Mouse (Mus musculus): ENCODE results near the gene Myo16. TPM values are rescaled to one million over a fixed set of nuclear protein-coding genes. Genes with fewer than 3 reads are reported as not detected.

Myo16 gene
- polyA plus RNA-seq, 1 experiment from 2014 or later = 7.2 TPM

- Histone ChIP-seq H3K4me2 (ENCODE audit: low read length) (no peak overlapping the region), H3K27me3 (ENCODE audit: control insufficient read depth, insufficient read depth, low read depth, low read length) (no peaks in the 10 kb centered on the region), H3K4me3 (ENCODE audit: low read depth, low read length) (no peak overlapping the region), H3K9me3 (replicated peaks; ENCODE audit: control insufficient read depth, low read length, poor library complexity, severe bottlenecking) (no peaks in the 10 kb centered on the region), H3K36me3 (ENCODE audit: control insufficient read depth, insufficient read depth, low read length) (no peaks in the 10 kb centered on the region), H3K27ac (ENCODE audit: low read length) (no peak overlapping the region), H3K9ac (ENCODE audit: low read depth, low read length) (no peak overlapping the region), H3K4me1 (ENCODE audit: control insufficient read depth, insufficient read depth, low read length) (peaks cover 16% of the 10 kb centered on the region; the same call in 1 of the 2 replicates)
- no peak for ATAC-seq
- 80% methylated on average over 6 of the region's 6 CpGs for WGBS
These were observed 1.9 kb upstream of the Myo16 start for GRCm38 (mm10) chr8:10151692-10152247.

GRCm38 (mm10) chr8:10154439-10154745 is 681 bp downstream of the Myo16 start:
- no peak for ATAC-seq
- Histone ChIP-seq H3K9me3 (replicated peaks; ENCODE audit: control insufficient read depth, low read length, poor library complexity, severe bottlenecking) (no peaks in the 10 kb centered on the region), H3K27ac (ENCODE audit: low read length) (peak overlapping the region; percentile 62), H3K36me3 (ENCODE audit: control insufficient read depth, insufficient read depth, low read length) (no peaks in the 10 kb centered on the region), H3K4me3 (ENCODE audit: low read depth, low read length) (peak overlapping the region; percentile 56), H3K4me1 (ENCODE audit: control insufficient read depth, insufficient read depth, low read length) (peaks cover 13% of the 10 kb centered on the region; the same call in 1 of the 2 replicates), H3K4me2 (ENCODE audit: low read length) (peak overlapping the region; percentile 58), H3K9ac (ENCODE audit: low read depth, low read length) (peak overlapping the region; percentile 73), H3K27me3 (ENCODE audit: control insufficient read depth, insufficient read depth, low read depth, low read length) (no peaks in the 10 kb centered on the region)
- 7% methylated on average over 4 of the region's 4 CpGs for WGBS

- Histone ChIP-seq H3K4me3 (ENCODE audit: low read depth, low read length) (peak overlapping the region; percentile 56), H3K4me1 (ENCODE audit: control insufficient read depth, insufficient read depth, low read length) (peaks cover 13% of the 10 kb centered on the region; the same call in 1 of the 2 replicates), H3K36me3 (ENCODE audit: control insufficient read depth, insufficient read depth, low read length) (no peaks in the 10 kb centered on the region), H3K9me3 (replicated peaks; ENCODE audit: control insufficient read depth, low read length, poor library complexity, severe bottlenecking) (no peaks in the 10 kb centered on the region), H3K27ac (ENCODE audit: low read length) (no peak overlapping the region), H3K27me3 (ENCODE audit: control insufficient read depth, insufficient read depth, low read depth, low read length) (no peaks in the 10 kb centered on the region), H3K4me2 (ENCODE audit: low read length) (peak overlapping the region; percentile 58), H3K9ac (ENCODE audit: low read depth, low read length) (no peak overlapping the region)
- WGBS = 91% methylated on average over 16 of the region's 16 CpGs
- ATAC-seq = no peak
These were observed 1.4 kb downstream of the Myo16 start for GRCm38 (mm10) chr8:10155075-10155474.

GRCm38 (mm10) chr8:10161106-10161505 is 7.4 kb downstream of the Myo16 start:
- whole genome bisulfite sequencing = 91% methylated on average over 3 of the region's 3 CpGs

GRCm38 (mm10) chr8:10164959-10165358 is 11.2 kb downstream of the Myo16 start:
- WGBS = 75% methylated on average over 2 of the region's 2 CpGs
- Histone ChIP-seq H3K4me2 (ENCODE audit: low read length) (no peak overlapping the region), H3K4me1 (ENCODE audit: control insufficient read depth, insufficient read depth, low read length) (no peaks in the 10 kb centered on the region), H3K27me3 (ENCODE audit: control insufficient read depth, insufficient read depth, low read depth, low read length) (no peaks in the 10 kb centered on the region), H3K36me3 (ENCODE audit: control insufficient read depth, insufficient read depth, low read length) (no peaks in the 10 kb centered on the region), H3K9ac (ENCODE audit: low read depth, low read length) (no peak overlapping the region), H3K9me3 (replicated peaks; ENCODE audit: control insufficient read depth, low read length, poor library complexity, severe bottlenecking) (no peaks in the 10 kb centered on the region), H3K27ac (ENCODE audit: low read length) (no peak overlapping the region), H3K4me3 (ENCODE audit: low read depth, low read length) (no peak overlapping the region)
- ATAC-seq = no peak

More at GRCm38 (mm10) chr8:10161106-10161505, 7.4 kb downstream of the Myo16 start:
- Histone ChIP-seq H3K36me3 (ENCODE audit: control insufficient read depth, insufficient read depth, low read length) (no peaks in the 10 kb centered on the region), H3K27me3 (ENCODE audit: control insufficient read depth, insufficient read depth, low read depth, low read length) (no peaks in the 10 kb centered on the region), H3K4me1 (ENCODE audit: control insufficient read depth, insufficient read depth, low read length) (0 out of 2 replicates have a peak, but pooled peaks cover 1% of the 10 kb centered on the region), H3K27ac (ENCODE audit: low read length) (no peak overlapping the region), H3K4me2 (ENCODE audit: low read length) (no peak overlapping the region), H3K9me3 (replicated peaks; ENCODE audit: control insufficient read depth, low read length, poor library complexity, severe bottlenecking) (no peaks in the 10 kb centered on the region), H3K9ac (ENCODE audit: low read depth, low read length) (no peak overlapping the region), H3K4me3 (ENCODE audit: low read depth, low read length) (no peak overlapping the region)
- no peak for ATAC-seq

GRCm38 (mm10) chr8:10168326-10168725 is 14.6 kb downstream of the Myo16 start:
- no peak for ATAC-seq

GRCm38 (mm10) chr8:10169894-10170293 is 16.2 kb downstream of the Myo16 start:
- Histone ChIP-seq H3K9me3 (replicated peaks; ENCODE audit: control insufficient read depth, low read length, poor library complexity, severe bottlenecking) (no peaks in the 10 kb centered on the region), H3K27me3 (ENCODE audit: control insufficient read depth, insufficient read depth, low read depth, low read length) (no peaks in the 10 kb centered on the region), H3K4me3 (ENCODE audit: low read depth, low read length) (no peak overlapping the region), H3K36me3 (ENCODE audit: control insufficient read depth, insufficient read depth, low read length) (no peaks in the 10 kb centered on the region), H3K4me2 (ENCODE audit: low read length) (no peak overlapping the region), H3K27ac (ENCODE audit: low read length) (no peak overlapping the region), H3K9ac (ENCODE audit: low read depth, low read length) (no peak overlapping the region), H3K4me1 (ENCODE audit: control insufficient read depth, insufficient read depth, low read length) (peaks cover 15% of the 10 kb centered on the region)
- WGBS = 73% methylated on average over 3 of the region's 3 CpGs
- no peak for ATAC-seq

More at GRCm38 (mm10) chr8:10168326-10168725, 14.6 kb downstream of the Myo16 start:
- Histone ChIP-seq H3K4me2 (ENCODE audit: low read length) (no peak overlapping the region), H3K27me3 (ENCODE audit: control insufficient read depth, insufficient read depth, low read depth, low read length) (no peaks in the 10 kb centered on the region), H3K4me3 (ENCODE audit: low read depth, low read length) (no peak overlapping the region), H3K4me1 (ENCODE audit: control insufficient read depth, insufficient read depth, low read length) (peaks cover 5% of the 10 kb centered on the region), H3K27ac (ENCODE audit: low read length) (no peak overlapping the region), H3K9me3 (replicated peaks; ENCODE audit: control insufficient read depth, low read length, poor library complexity, severe bottlenecking) (no peaks in the 10 kb centered on the region), H3K9ac (ENCODE audit: low read depth, low read length) (no peak overlapping the region), H3K36me3 (ENCODE audit: control insufficient read depth, insufficient read depth, low read length) (no peaks in the 10 kb centered on the region)
- WGBS = 76% methylated on average over 4 of the region's 4 CpGs

GRCm38 (mm10) chr8:10171321-10171720 is 17.6 kb downstream of the Myo16 start:
- H3K9ac ChIP-seq (ENCODE audit: low read depth, low read length) = no peak overlapping the region
- no peaks in the 10 kb centered on the region for H3K9me3 ChIP-seq (replicated peaks; ENCODE audit: control insufficient read depth, low read length, poor library complexity, severe bottlenecking)
- H3K36me3 ChIP-seq (ENCODE audit: control insufficient read depth, insufficient read depth, low read length) = no peaks in the 10 kb centered on the region
- no peak overlapping the region for H3K4me2 ChIP-seq (ENCODE audit: low read length)
- no peaks in the 10 kb centered on the region for H3K27me3 ChIP-seq (ENCODE audit: control insufficient read depth, insufficient read depth, low read depth, low read length)
- ATAC-seq = no peak
- no peak overlapping the region for H3K4me3 ChIP-seq (ENCODE audit: low read depth, low read length)
- H3K27ac ChIP-seq (ENCODE audit: low read length) = no peak overlapping the region
- H3K4me1 ChIP-seq (ENCODE audit: control insufficient read depth, insufficient read depth, low read length) = peaks cover 15% of the 10 kb centered on the region
- 65% methylated on average over 2 of the region's 2 CpGs for WGBS

- peaks cover 17% of the 10 kb centered on the region for H3K4me1 ChIP-seq (ENCODE audit: control insufficient read depth, insufficient read depth, low read length)
- no peaks in the 10 kb centered on the region for H3K9me3 ChIP-seq (replicated peaks; ENCODE audit: control insufficient read depth, low read length, poor library complexity, severe bottlenecking)
- no peak overlapping the region for H3K4me3 ChIP-seq (ENCODE audit: low read depth, low read length)
- no peak overlapping the region for H3K4me2 ChIP-seq (ENCODE audit: low read length)
- no peaks in the 10 kb centered on the region for H3K36me3 ChIP-seq (ENCODE audit: control insufficient read depth, insufficient read depth, low read length)
- H3K27ac ChIP-seq (ENCODE audit: low read length) = no peak overlapping the region
- no peak for ATAC-seq
- H3K9ac ChIP-seq (ENCODE audit: low read depth, low read length) = no peak overlapping the region
- H3K27me3 ChIP-seq (ENCODE audit: control insufficient read depth, insufficient read depth, low read depth, low read length) = no peaks in the 10 kb centered on the region
- WGBS = 98% methylated on average over 3 of the region's 3 CpGs
These were observed 18.6 kb downstream of the Myo16 start for GRCm38 (mm10) chr8:10172278-10172677.

Data from midbrain, embryonic 16.5 days (tissue).